Mouse (Mus musculus) brain, embryonic 14.5 days (tissue): ENCODE results near the gene Mindy4.

Experiments
- CTCF ChIP-seq: fragments of 200-500 bp; IDR thresholded peaks from 2 replicates; pipeline ENCODE4 v1.5.1; 2012; ENCODE audit warnings: inconsistent platforms, mild to moderate bottlenecking, moderate library complexity, borderline replicate concordance; ENCODE audit not compliant: insufficient read depth, insufficient read length; ENCODE audit errors: extremely low read depth
- POLR2A ChIP-seq: fragments of 200-500 bp; IDR thresholded peaks from 2 replicates; pipeline ENCODE4 v1.6.1; 2012; ENCODE audit warnings: mild to moderate bottlenecking, inconsistent platforms, borderline replicate concordance; ENCODE audit not compliant: poor library complexity, insufficient read depth, insufficient read length, severe bottlenecking; ENCODE audit errors: extremely low read depth

GRCm38 (mm10) chr6:55282348-55282747, 79.2 kb downstream of the Mindy4 start:
- TF ChIP-seq POLR2A = no peak
- no peak for TF ChIP-seq CTCF
